Mouse (Mus musculus): ENCODE measurements around the gene Nhlrc2. TPM values are rescaled to one million over a fixed set of nuclear protein-coding genes. Genes with fewer than 3 reads are reported as not detected.

Gene Nhlrc2
- 10 to 100 TPM; 16.7 to 21.4 TPM for total RNA-seq (2023)

GRCm38 (mm10) chr19:56548230-56549032 is at the start of gene Nhlrc2:
Gene Nhlrc2, plus strand, starts transcription at chr19:56548261.

GRCm38 (mm10) chr19:56547456-56548229 is 418 bp upstream of the Nhlrc2 start, which contains the start of gene Dclre1a:
Gene Dclre1a, minus strand, starts transcription at chr19:56548222.

Other genes with a start within 250 kb of the Nhlrc2 start
- gene Nrap, start 158.2 kb upstream of the Nhlrc2 start, total RNA-seq (2023): under 1 TPM; 0.18 to 0.24 TPM
- 10 to 100 TPM; 31.8 to 33.8 TPM for gene Casp7, start 151.1 kb upstream of the Nhlrc2 start, total RNA-seq (2023)
- gene Plekhs1, start 86.6 kb upstream of the Nhlrc2 start, total RNA-seq (2023): 1 to 10 TPM; 1.1 to 1.4 TPM
- 10 to 100 TPM; 11.3 to 11.8 TPM for gene Dclre1a, start within 50 bp of the Nhlrc2 start, total RNA-seq (2023)
- gene Adrb1, start 173.9 kb downstream of the Nhlrc2 start, total RNA-seq (2023): under 1 TPM; 0.11 to 0.42 TPM